Mouse (Mus musculus) heart, embryonic 16.5 days (tissue): ENCODE data around the gene Kifc1. TPM values are rescaled to one million over a fixed set of nuclear protein-coding genes. Genes with fewer than 3 reads are reported as not detected.

Experiments
- ATAC-seq: fragments of 200-750 bp; cut with Nextera tagmentation; replicated peaks from 2 replicates; pipeline ENCODE4 v1.8.0; 2017; ENCODE audit warnings: moderate number of reproducible peaks; ENCODE audit not compliant: insufficient read depth, low FRiP score; ENCODE audit errors: extremely low read depth
- H3K27ac ChIP-seq: fragments of 300-500 bp; sonication (generic); 2 replicates; pipeline ENCODE4 v1.5.1; 2014; ENCODE audit warnings: mild to moderate bottlenecking, low read length, control low read depth, moderate library complexity
- H3K27me3 ChIP-seq: fragments of 300-500 bp; sonication (generic); 2 replicates; pipeline ENCODE4 v1.6.1; 2014; ENCODE audit warnings: low read length, mixed read lengths; ENCODE audit not compliant: control insufficient read depth, insufficient read depth
- H3K36me3 ChIP-seq: fragments of 300-500 bp; sonication (generic); 2 replicates; pipeline ENCODE4 v1.6.1; 2014; ENCODE audit not compliant: control insufficient read depth, insufficient read depth
- H3K4me1 ChIP-seq: fragments of 300-500 bp; sonication (generic); 2 replicates; pipeline ENCODE4 v1.6.1; 2014; ENCODE audit warnings: low read length, mixed read lengths; ENCODE audit not compliant: control insufficient read depth, insufficient read depth
- H3K4me2 ChIP-seq: fragments of 300-500 bp; sonication (generic); 2 replicates; pipeline ENCODE4 v1.6.1; 2014; ENCODE audit warnings: low read depth, mild to moderate bottlenecking, control low read depth, low read length
- H3K4me3 ChIP-seq: fragments of 300-500 bp; sonication (generic); 2 replicates; pipeline ENCODE4 v1.5.1; 2014; ENCODE audit warnings: mild to moderate bottlenecking, control low read depth, low read length
- H3K9ac ChIP-seq: fragments of 300-500 bp; sonication (generic); 2 replicates; pipeline ENCODE4 v1.6.1; 2014; ENCODE audit warnings: low read length, control low read depth
- H3K9me3 ChIP-seq: fragments of 300-500 bp; sonication (generic); replicated peaks from 2 replicates; pipeline ENCODE4 v1.6.1; 2016; ENCODE audit warnings: low read length; ENCODE audit not compliant: control insufficient read depth
- WGBS: fragments of 180-500 bp; shearing (Covaris S2); extraction: QIAGEN DNeasy Blood & Tissue Kit; methylation state at CpG from one replicate; pipeline ENCODE4 v1.1.7; 2014; 5-methylcytosine and 5-hydroxymethylcytosine counted together
- polyA plus RNA-seq: library from polyadenylated mRNA; unstranded; fragments of >200 nt; fragmentation: Nextera tagmentation; extraction: Ambion mirVana; gene quantifications from 2 replicates; pipeline ENCODE4 v1.2.1, GENCODE M21; 2015

Gene Kifc1
- polyA plus RNA-seq, 1 experiment from 2014 or later: 8.3 TPM

- under 1% methylated on average over 36 of the region's 36 CpGs for WGBS
- H3K4me1 ChIP-seq: peaks cover 17% of the 10 kb centered on the region
- H3K36me3 ChIP-seq: peaks cover 13% of the 10 kb centered on the region
- peak; percentile 8; the same call in 1 of the 2 replicates for ATAC-seq
- H3K27ac ChIP-seq: peak overlapping the region; percentile 89
- H3K27me3 ChIP-seq: no peaks in the 10 kb centered on the region
- H3K9me3 ChIP-seq: no peaks in the 10 kb centered on the region
- peak overlapping the region; percentile 97 for H3K4me2 ChIP-seq
- H3K9ac ChIP-seq: peak overlapping the region; percentile 86
- peak overlapping the region; percentile 85 for H3K4me3 ChIP-seq
These were observed 30.0 kb upstream of the Kifc1 start for GRCm38 (mm10) chr17:33920282-33921097.

- Histone ChIP-seq H3K4me2 (peak overlapping the region; percentile 97), H3K4me1 (peaks cover 23% of the 10 kb centered on the region), H3K9ac (peak overlapping the region; percentile 86), H3K9me3 (no peaks in the 10 kb centered on the region), H3K36me3 (peaks cover 10% of the 10 kb centered on the region), H3K27me3 (no peaks in the 10 kb centered on the region), H3K4me3 (peak overlapping the region; percentile 85), H3K27ac (peak overlapping the region; percentile 89)
- ATAC-seq: peak; percentile 34
- under 1% methylated on average over 52 of the region's 52 CpGs for WGBS
These were observed 29.2 kb upstream of the Kifc1 start for GRCm38 (mm10) chr17:33919351-33920281.

DNA sequence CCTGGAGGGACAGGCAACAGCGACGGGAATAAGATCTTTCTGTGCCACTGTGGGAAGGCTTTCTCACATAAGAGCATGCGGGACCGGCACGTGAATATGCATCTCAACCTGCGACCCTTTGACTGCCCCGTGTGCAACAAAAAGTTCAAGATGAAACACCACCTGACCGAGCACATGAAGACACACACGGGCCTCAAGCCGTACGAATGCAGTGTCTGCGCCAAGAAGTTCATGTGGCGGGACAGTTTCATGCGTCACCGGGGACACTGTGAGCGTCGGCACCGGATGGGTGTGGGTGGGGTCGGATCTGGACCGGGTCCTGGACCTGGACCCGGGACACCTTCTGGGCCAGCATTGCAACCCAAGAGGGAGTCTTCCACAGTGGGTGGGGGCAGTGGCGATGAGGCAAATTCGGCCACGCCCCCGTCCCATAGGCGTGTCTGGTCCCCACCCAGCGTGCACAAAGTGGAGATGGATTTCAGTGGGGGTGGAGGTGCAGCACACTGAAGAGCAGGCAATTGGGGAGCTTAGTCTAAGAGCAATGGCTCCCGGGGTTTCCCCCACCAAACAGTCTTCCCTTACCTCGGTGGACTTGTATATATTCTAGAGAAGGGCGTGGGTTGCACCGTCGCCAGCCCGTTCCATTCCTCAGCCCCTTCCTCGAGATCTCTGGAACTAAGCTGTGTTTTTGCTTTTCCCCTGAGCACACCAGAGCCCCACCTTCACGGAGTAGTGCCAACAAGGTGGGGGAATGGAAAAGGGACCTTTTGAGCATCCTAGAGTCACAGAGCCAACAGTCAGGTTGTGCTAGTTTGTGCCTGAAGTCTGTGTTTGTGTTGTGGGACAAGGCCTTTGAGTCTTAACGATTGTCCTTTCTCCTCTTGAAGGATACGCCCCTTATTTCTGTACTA is 28.1 kb upstream of the Kifc1 start:
- no peak for ATAC-seq
- H3K4me3 ChIP-seq: peak overlapping the region; percentile 85
- H3K4me2 ChIP-seq: peak overlapping the region; percentile 97
- peaks cover 20% of the 10 kb centered on the region for H3K36me3 ChIP-seq
- peaks cover 23% of the 10 kb centered on the region for H3K4me1 ChIP-seq
- H3K27ac ChIP-seq: peak overlapping the region; percentile 89
- peak overlapping the region; percentile 86 for H3K9ac ChIP-seq
- no peaks in the 10 kb centered on the region for H3K27me3 ChIP-seq
- WGBS: 55% methylated on average over 37 of the region's 37 CpGs
- H3K9me3 ChIP-seq: no peaks in the 10 kb centered on the region

DNA sequence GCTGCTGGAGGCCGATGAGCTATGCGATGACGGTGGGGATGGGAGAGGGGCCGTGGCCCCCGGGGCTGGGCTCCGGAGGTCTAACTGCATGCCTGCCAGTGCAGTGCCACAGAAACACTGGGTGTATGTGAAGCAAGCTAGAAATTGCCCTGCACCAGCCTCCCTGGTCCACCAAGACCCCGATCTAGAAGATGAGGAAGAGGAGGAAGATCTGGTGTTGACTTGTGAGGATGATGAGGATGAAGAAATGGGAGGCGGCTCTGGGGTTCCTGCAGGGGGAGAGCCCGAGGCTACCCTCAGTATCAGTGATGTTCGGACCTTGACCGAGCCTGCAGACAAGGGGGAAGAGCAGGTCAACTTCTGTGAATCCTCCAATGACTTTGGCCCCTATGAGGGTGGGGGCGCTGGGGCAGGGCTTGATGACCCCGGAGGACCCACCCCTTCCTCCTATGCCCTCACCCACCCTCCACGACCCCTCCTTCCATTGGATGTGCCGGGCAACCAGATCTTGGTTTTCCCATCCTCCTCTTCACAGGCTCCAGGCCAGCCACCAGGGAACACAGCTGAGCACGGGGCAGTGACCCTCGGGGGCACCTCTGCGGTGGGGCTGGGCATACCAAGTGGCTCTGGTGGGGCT is 27.3 kb upstream of the Kifc1 start:
- H3K4me3 ChIP-seq: no peak overlapping the region
- peaks cover 23% of the 10 kb centered on the region for H3K4me1 ChIP-seq
- H3K4me2 ChIP-seq: no peak overlapping the region
- no peak overlapping the region for H3K27ac ChIP-seq
- H3K9ac ChIP-seq: no peak overlapping the region
- H3K9me3 ChIP-seq: no peaks in the 10 kb centered on the region
- H3K27me3 ChIP-seq: no peaks in the 10 kb centered on the region
- ATAC-seq: no peak
- WGBS: 76% methylated on average over 18 of the region's 18 CpGs
- H3K36me3 ChIP-seq: peaks cover 26% of the 10 kb centered on the region

DNA sequence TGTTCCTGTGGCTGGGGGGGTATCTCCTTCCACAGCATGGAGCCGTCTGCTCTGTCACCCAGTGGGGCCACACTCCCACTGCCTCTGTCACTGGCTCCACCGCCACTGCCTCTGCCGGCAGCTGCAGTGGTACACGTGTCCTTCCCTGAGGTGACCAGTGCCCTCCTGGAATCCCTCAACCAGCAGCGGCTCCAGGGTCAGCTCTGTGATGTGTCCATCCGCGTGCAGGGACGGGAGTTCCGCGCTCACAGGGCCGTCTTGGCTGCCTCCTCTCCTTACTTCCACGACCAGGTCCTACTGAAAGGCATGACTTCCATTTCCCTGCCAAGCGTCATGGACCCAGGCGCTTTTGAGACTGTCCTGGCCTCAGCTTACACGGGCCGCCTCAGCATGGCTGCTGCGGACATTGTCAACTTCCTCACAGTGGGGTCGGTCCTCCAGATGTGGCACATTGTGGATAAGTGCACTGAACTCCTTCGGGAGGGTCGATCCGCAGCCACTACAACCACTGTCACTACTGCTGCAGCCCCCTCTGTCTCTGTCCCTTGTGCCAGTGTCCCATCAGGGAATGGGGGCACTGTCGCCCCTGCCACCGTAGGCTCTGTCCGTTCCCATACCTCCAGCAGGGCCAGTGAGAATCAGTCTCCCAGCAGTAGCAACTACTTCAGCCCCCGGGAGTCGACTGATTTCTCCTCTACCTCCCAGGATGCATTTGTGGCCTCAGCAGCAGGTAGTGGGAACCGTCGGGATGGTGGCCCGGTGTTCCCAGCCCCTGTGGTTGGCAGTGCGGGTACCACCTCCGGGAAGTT is 26.6 kb upstream of the Kifc1 start:
- WGBS: 65% methylated on average over 31 of the region's 31 CpGs
- no peak for ATAC-seq
- Histone ChIP-seq H3K9ac (peak overlapping the region; percentile 71), H3K4me1 (peaks cover 23% of the 10 kb centered on the region), H3K27ac (0 out of 2 replicates have a peak overlapping the region, but pooled peaks have one; percentile 14), H3K4me3 (peak overlapping the region; percentile 74), H3K9me3 (no peaks in the 10 kb centered on the region), H3K36me3 (peaks cover 31% of the 10 kb centered on the region), H3K4me2 (peak overlapping the region; percentile 88), H3K27me3 (no peaks in the 10 kb centered on the region)

- under 1% methylated on average over 10 of the region's 20 CpGs for WGBS
- Histone ChIP-seq H3K36me3 (peaks cover 39% of the 10 kb centered on the region), H3K27me3 (no peaks in the 10 kb centered on the region), H3K4me2 (peak overlapping the region; percentile 88), H3K4me1 (peaks cover 23% of the 10 kb centered on the region), H3K9me3 (no peaks in the 10 kb centered on the region), H3K9ac (peak overlapping the region; percentile 71), H3K27ac (peak overlapping the region; percentile 82), H3K4me3 (peak overlapping the region; percentile 74)
- ATAC-seq: peak; percentile 2
These were observed 25.8 kb upstream of the Kifc1 start for GRCm38 (mm10) chr17:33916294-33916693.

DNA sequence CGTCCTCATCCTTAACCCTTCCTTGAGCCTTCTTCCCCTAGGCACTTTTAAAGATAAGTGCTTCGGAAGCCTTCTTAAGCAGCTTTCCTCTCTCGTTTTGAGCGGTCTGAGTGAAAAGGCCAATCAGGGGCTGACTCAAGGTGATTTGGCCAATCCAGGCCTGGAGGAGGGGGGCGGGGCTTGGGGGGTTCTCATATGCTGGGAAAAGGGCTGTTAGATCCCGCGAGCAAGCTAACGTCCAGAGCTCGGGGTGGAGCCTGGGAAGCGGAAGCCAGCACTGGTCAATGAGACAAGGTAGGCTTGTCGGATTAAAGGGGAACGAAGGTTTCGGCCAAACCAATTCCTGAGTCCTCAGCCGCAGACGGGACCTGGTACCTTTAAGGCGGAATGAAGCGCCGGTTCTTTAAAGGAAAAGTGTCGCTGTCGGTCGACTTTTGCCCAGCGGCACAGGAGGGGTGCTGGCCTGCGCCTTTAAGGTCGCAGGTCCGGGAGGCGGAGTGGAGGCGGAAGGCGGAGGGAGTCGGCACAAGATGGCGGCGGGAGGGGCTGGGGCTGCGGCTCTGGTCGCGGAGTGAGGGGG is 25.3 kb upstream of the Kifc1 start, which contains the start of the genes Tapbp and Zbtb22:
Tapbp (plus strand) TSS at position 229 of the 580 bp plus-strand sequence.
Zbtb22 (plus strand) TSS at position 234 of the 580 bp plus-strand sequence.
- Histone ChIP-seq H3K9me3 (no peaks in the 10 kb centered on the region), H3K9ac (peak within 1 kb of the TSS; percentile 71), H3K4me1 (peaks cover 23% of the 10 kb centered on the region), H3K36me3 (peaks cover 40% of the 10 kb centered on the region), H3K4me2 (peak within 1 kb of the TSS; percentile 88), H3K4me3 (peak within 1 kb of the TSS; percentile 74), H3K27ac (peak within 1 kb of the TSS; percentile 82), H3K27me3 (no peaks in the 10 kb centered on the region)
- WGBS: 1% methylated on average over 34 of the region's 34 CpGs
- ATAC-seq: peak; percentile 93
